Mouse (Mus musculus): ENCODE data around the gene Scarf1. TPM values are rescaled to one million over a fixed set of nuclear protein-coding genes. Genes with fewer than 3 reads are reported as not detected.

The Scarf1 gene
- polyA plus RNA-seq, 1 experiment, result 0.11 TPM

DNA sequence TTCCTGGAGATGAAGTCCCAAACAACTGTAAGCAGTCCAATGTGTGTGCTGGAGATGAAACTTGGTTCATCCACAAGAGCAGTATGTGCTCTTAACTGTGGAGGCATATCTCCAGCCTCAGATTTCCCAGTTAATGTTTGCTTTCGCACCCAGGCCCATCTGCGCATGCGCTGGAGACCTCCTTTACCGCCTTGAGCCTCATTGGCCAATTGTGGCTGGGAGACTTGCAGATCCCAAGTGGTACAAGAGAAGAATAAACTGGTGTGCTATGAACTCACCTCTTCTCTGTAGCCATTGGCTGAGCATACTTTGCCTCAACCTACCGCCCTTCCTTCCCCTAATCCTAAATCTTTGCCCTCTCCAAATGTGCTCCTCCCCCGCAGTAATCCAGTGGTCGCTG lies 40.0 kb upstream of the Scarf1 start:
- Histone ChIP-seq H3K4me3 (ENCODE audit: insufficient read depth, poor library complexity, severe bottlenecking) (no peak overlapping the region), H3K27me3 (ENCODE audit: control insufficient read depth, insufficient read depth, insufficient read length) (no peaks in the 10 kb centered on the region)
- TF ChIP-seq MYOG (IDR thresholded peaks at IDR 0.05; ENCODE audit: control insufficient read depth, extremely low read depth, insufficient read length) (no peak), CEBPB (IDR thresholded peaks at IDR 0.05; ENCODE audit: low read depth) (no peak), MYOD1 (IDR thresholded peaks at IDR 0.05; ENCODE audit: control insufficient read depth, insufficient read length, low read depth) (no peak), USF1 (IDR thresholded peaks at IDR 0.05; ENCODE audit: low read depth) (no peak), CTCF (IDR thresholded peaks at IDR 0.05; ENCODE audit: control insufficient read depth, insufficient read depth, insufficient read length) (no peak)

DNA sequence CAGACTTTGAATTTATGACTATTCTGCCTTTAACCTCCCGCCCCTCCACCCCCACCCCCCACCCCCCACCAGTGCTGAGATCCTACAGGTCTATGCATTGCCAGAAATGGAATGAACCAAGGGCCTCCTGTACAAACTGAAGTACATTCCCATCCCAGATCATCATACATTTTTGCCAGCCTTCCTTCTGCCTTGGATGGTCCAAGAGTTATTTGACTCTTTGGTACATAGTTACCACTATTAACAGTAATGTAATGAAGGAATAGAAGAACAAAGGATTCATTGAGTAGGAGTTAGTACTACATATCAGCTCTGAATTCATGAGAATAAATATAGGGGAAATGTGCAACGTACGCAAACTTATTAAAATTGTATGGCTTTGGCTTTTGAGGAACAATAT lies 27.1 kb upstream of the Scarf1 start:
- H3K79me3 ChIP-seq (ENCODE audit: low read depth), result peaks cover 32% of the 10 kb centered on the region
- H3K79me2 ChIP-seq (ENCODE audit: control insufficient read depth, insufficient read depth), result peaks cover 47% of the 10 kb centered on the region
- no peak overlapping the region for H3K4me3 ChIP-seq (ENCODE audit: insufficient read depth, poor library complexity, severe bottlenecking)
- H3ac ChIP-seq (ENCODE audit: control insufficient read depth, insufficient read length, low read depth), result no peak overlapping the region
- no peak for TF ChIP-seq MYOG (IDR thresholded peaks at IDR 0.05; ENCODE audit: control insufficient read depth, extremely low read depth, insufficient read length)
- TF ChIP-seq CEBPB (IDR thresholded peaks at IDR 0.05; ENCODE audit: low read depth), result no peak
- TF ChIP-seq MAX (IDR thresholded peaks at IDR 0.05), result no peak
- TF ChIP-seq USF1 (IDR thresholded peaks at IDR 0.05; ENCODE audit: low read depth), result no peak
- TF ChIP-seq CTCF (IDR thresholded peaks at IDR 0.05; ENCODE audit: control insufficient read depth, insufficient read depth, insufficient read length), result no peak
- TF ChIP-seq MYOD1 (IDR thresholded peaks at IDR 0.05; ENCODE audit: control insufficient read depth, insufficient read length, low read depth), result no peak
- TF ChIP-seq FOSL1 (IDR thresholded peaks at IDR 0.05; ENCODE audit: insufficient read depth, low read length, poor library complexity, severe bottlenecking), result no peak
- peaks cover 34% of the 10 kb centered on the region for H3K36me3 ChIP-seq (ENCODE audit: control insufficient read depth, insufficient read depth)
- H3K27me3 ChIP-seq (ENCODE audit: control insufficient read depth, insufficient read depth, insufficient read length), result no peaks in the 10 kb centered on the region

More for the DNA sequence above, 40.0 kb upstream of the Scarf1 start:
- no peaks in the 10 kb centered on the region for H3K79me2 ChIP-seq (ENCODE audit: control insufficient read depth, insufficient read depth)
- H3ac ChIP-seq (ENCODE audit: control insufficient read depth, insufficient read length, low read depth), result no peak overlapping the region
- no peaks in the 10 kb centered on the region for H3K79me3 ChIP-seq (ENCODE audit: low read depth)
- no peaks in the 10 kb centered on the region for H3K36me3 ChIP-seq (ENCODE audit: control insufficient read depth, insufficient read depth)

DNA sequence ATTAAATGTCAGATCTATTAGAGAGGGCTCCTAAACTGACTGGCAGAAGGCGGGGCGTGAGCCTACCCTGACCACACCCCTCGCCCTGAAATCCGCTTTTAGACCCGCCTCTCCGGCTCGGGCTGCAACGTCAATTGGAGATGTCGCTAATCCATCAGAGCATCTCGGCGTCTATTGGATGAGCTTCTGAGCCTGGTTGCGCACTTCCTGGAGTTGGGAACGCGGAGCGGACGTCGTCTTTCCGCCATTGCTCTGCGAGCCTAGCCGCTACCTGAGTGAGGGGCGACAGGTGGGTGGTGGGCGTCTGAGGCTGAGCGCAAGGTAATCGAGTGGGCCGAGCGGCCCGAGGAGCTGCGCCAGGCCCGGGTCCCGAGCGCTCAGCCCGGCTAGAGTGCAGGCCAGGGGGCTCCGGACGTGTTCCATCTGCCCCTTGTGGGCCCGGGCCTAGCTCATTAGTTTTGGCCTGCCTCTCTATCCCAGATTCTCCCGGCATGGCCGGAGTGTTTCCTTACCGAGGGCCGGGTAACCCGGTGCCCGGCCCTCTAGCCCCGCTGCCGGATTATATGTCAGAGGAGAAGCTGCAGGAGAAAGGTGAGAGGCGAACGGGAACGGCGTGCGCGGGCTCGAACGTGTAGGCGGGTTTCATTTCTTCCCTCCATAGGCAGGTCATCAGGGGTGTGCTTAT lies 26.6 kb upstream of the Scarf1 start, which contains the start of gene Prpf8:
Gene Prpf8, plus strand, starts transcription at position 216 of the 685 bp plus-strand sequence.
- H3K27me3 ChIP-seq (ENCODE audit: control insufficient read depth, insufficient read depth, insufficient read length), result no peaks in the 10 kb centered on the region
- peak; percentile 49 for TF ChIP-seq MAX (IDR thresholded peaks at IDR 0.05)
- no peak for TF ChIP-seq FOSL1 (IDR thresholded peaks at IDR 0.05; ENCODE audit: insufficient read depth, low read length, poor library complexity, severe bottlenecking)
- peak; percentile 7 for TF ChIP-seq MYOD1 (IDR thresholded peaks at IDR 0.05; ENCODE audit: control insufficient read depth, insufficient read length, low read depth)

DNA sequence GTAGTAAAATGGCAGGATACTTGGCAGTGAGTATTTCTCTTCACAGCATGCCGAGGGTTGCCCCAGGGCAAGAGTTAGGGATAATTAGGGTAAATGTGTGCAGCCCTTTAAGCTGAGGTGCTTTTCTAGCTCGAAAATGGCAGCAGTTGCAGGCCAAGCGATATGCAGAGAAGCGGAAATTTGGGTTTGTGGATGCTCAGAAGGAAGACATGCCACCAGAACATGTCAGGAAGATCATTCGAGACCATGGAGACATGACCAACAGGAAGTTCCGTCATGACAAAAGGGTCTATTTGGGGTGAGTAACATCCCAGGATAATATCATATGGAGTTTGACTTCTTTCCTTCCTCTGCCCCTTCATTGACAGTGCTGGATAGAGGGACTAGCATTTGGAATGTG lies 25.8 kb upstream of the Scarf1 start:
- peaks cover 47% of the 10 kb centered on the region for H3K36me3 ChIP-seq (ENCODE audit: control insufficient read depth, insufficient read depth)
- peak overlapping the region; percentile 92 for H3K4me3 ChIP-seq (ENCODE audit: insufficient read depth, poor library complexity, severe bottlenecking)
- H3K27me3 ChIP-seq (ENCODE audit: control insufficient read depth, insufficient read depth, insufficient read length), result no peaks in the 10 kb centered on the region
- H3K79me3 ChIP-seq (ENCODE audit: low read depth), result peaks cover 32% of the 10 kb centered on the region
- TF ChIP-seq MAX (IDR thresholded peaks at IDR 0.05), result no peak
- TF ChIP-seq USF1 (IDR thresholded peaks at IDR 0.05; ENCODE audit: low read depth), result no peak
- no peak for TF ChIP-seq FOSL1 (IDR thresholded peaks at IDR 0.05; ENCODE audit: insufficient read depth, low read length, poor library complexity, severe bottlenecking)
- peak overlapping the region; percentile 83 for H3ac ChIP-seq (ENCODE audit: control insufficient read depth, insufficient read length, low read depth)
- peaks cover 56% of the 10 kb centered on the region for H3K79me2 ChIP-seq (ENCODE audit: control insufficient read depth, insufficient read depth)

More for the DNA sequence above, 26.6 kb upstream of the Scarf1 start, which contains the start of gene Prpf8:
- peak within 1 kb of the TSS; percentile 83 for H3ac ChIP-seq (ENCODE audit: control insufficient read depth, insufficient read length, low read depth)
- H3K79me3 ChIP-seq (ENCODE audit: low read depth), result peaks cover 32% of the 10 kb centered on the region
- H3K36me3 ChIP-seq (ENCODE audit: control insufficient read depth, insufficient read depth), result peaks cover 40% of the 10 kb centered on the region
- H3K4me3 ChIP-seq (ENCODE audit: insufficient read depth, poor library complexity, severe bottlenecking), result peak within 1 kb of the TSS; percentile 92
- peaks cover 48% of the 10 kb centered on the region for H3K79me2 ChIP-seq (ENCODE audit: control insufficient read depth, insufficient read depth)

DNA sequence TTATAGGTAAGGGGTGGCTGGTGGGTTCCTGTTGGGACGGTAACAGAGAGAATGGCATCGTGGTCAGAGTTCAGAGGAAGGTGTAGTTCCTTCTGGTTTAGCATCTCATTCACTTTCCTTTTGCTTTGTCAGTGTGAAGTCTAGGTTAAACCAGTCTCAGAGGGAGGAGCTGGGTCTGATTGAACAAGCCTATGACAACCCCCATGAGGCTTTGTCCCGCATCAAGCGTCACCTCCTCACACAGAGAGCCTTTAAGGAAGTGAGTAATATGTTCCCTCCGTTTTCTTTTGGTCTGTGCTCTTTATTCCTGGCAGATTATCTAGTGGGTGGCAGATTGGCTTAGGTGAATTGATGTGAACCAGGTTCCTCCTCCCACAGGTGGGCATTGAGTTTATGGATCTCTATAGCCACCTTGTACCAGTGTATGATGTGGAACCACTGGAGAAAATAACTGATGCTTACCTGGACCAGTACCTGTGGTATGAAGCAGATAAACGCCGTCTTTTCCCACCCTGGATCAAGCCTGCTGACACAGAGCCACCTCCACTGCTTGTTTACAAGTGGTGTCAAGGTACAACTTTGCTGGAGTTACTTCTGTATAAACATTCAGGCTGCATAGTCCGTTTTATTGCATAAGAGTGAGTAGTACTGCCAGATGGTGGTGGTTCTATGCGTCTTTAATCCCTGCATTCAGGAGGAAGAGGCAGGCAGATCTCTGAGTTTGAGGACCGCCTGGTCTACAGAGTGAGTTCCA lies 18.9 kb upstream of the Scarf1 start:
- Histone ChIP-seq H3ac (ENCODE audit: control insufficient read depth, insufficient read length, low read depth) (no peak overlapping the region), H3K79me3 (ENCODE audit: low read depth) (peaks cover 5% of the 10 kb centered on the region), H3K27me3 (ENCODE audit: control insufficient read depth, insufficient read depth, insufficient read length) (no peaks in the 10 kb centered on the region), H3K36me3 (ENCODE audit: control insufficient read depth, insufficient read depth) (peaks cover 100% of the 10 kb centered on the region), H3K4me3 (ENCODE audit: insufficient read depth, poor library complexity, severe bottlenecking) (no peak overlapping the region), H3K79me2 (ENCODE audit: control insufficient read depth, insufficient read depth) (peaks cover 26% of the 10 kb centered on the region)
- TF ChIP-seq FOSL1 (IDR thresholded peaks at IDR 0.05; ENCODE audit: insufficient read depth, low read length, poor library complexity, severe bottlenecking) (no peak), CEBPB (IDR thresholded peaks at IDR 0.05; ENCODE audit: low read depth) (no peak), MYOD1 (IDR thresholded peaks at IDR 0.05; ENCODE audit: control insufficient read depth, insufficient read length, low read depth) (no peak), MYOG (IDR thresholded peaks at IDR 0.05; ENCODE audit: control insufficient read depth, extremely low read depth, insufficient read length) (no peak), CTCF (IDR thresholded peaks at IDR 0.05; ENCODE audit: control insufficient read depth, insufficient read depth, insufficient read length) (no peak), USF1 (IDR thresholded peaks at IDR 0.05; ENCODE audit: low read depth) (no peak), MAX (IDR thresholded peaks at IDR 0.05) (no peak)
